Mouse (Mus musculus) v-Abl transformed pro-B cells (cell line): ENCODE data around the gene Pkm.

Experiments
- in situ Hi-C, 2 experiments: fragments of 400-800 bp; cut with MboI; formaldehyde crosslinking; loops; one replicate each; pipeline ENCODE4 v1.15.1; 2025; ENCODE audit not compliant: unreplicated experiment in 2 of 2

The Pkm gene

DNA sequence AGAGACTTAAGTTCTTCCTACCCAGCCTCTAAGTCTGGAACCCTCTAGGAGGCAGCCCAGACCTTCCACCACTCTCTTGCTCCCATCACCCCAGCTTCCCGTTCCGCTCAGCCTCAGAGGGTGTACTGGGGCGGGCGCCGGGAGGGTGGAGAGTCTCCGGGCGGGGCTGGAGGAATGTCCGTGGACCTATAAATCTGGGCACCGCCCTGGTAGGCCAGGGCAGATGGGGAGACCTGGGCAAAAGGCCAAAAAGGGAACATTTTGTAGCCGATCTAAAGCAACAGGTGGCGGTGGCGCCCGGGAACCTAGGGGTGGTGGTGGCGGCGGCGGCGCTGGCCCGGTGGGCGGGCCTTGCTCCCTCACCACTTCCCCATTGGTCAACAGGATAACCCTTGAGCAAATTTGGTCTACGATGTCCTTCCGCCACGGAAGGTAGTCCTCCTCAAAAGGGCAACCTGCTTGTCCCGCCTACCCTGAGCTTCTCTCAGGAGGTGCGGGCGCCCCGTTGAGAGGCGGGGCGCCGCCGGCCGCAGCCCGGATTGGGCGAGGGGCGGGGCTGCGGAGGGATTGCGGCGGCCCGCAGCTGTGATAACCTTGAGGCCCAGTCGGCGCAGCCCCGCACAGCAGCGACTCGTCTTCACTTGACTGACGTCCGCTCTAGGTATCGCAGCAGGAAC, at the start of gene Pkm:
Pkm (plus strand) TSS at position 411 of the 677 bp plus-strand sequence.
- in situ Hi-C loops: loop anchor here in 1 of 2 experiments (10.0 kb wide), 1 partner anchor 181 kb away; no protein-coding TSS in a partner anchor

DNA sequence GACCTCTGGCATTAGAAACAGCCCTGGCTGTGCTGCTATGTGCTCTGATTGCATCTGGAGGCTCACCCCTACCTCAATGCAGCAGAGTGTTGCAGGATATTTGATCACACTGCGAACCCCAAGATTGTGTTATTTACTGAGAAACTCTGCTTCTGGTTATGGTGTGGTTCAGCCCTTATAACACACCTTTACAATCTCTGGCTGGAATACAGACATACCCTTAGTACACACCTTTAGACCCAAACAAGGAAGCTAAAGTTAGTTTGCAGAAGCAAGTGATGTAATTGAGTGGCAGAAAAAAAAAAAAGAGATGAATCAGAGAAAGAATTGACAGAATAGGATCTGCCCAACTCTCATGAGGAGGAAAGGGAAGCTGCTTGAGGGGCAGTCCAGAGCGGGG, 45.2 kb upstream of the Pkm start:
- in situ Hi-C loops: no loop called here

- in situ Hi-C loops: no loop called here
Measured at GRCm38 (mm10) chr9:59615797-59616196, 40.4 kb upstream of the Pkm start.

DNA sequence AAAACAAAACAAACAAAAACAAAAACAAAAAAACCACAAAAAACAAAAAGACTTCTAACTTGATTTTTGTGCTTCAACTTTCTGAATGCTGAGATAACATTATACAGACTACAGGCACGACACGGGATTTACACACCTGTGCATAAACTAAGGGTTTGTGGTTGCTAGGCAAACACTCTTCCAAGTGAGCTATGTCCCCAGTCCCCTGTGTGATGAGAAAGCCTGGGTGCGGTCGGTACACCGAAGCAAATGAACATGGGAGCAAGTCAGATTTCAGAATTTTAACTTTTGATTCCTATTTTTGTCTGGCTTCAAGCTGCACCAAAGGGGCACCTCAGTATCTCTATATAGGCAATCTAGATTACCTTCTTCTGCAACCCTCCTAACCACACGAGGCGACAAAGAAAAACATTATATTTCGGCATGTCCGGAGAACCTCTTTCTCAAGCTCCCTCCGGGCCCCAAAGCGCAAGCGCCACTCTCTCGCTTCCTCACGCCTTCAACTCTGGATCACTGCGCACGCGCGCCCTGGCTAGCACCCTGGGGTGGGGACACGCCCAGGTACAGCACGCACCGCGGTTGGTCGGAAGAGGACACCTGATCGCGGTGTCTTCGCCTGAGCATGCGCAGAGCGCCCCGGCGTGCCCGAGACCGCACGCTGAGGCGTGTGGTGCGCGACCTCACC, 39.4 kb upstream of the Pkm start, which contains the start of gene Parp6:
Parp6 (plus strand) TSS at position 663 of the 685 bp plus-strand sequence.
- in situ Hi-C loops: no loop called here

DNA sequence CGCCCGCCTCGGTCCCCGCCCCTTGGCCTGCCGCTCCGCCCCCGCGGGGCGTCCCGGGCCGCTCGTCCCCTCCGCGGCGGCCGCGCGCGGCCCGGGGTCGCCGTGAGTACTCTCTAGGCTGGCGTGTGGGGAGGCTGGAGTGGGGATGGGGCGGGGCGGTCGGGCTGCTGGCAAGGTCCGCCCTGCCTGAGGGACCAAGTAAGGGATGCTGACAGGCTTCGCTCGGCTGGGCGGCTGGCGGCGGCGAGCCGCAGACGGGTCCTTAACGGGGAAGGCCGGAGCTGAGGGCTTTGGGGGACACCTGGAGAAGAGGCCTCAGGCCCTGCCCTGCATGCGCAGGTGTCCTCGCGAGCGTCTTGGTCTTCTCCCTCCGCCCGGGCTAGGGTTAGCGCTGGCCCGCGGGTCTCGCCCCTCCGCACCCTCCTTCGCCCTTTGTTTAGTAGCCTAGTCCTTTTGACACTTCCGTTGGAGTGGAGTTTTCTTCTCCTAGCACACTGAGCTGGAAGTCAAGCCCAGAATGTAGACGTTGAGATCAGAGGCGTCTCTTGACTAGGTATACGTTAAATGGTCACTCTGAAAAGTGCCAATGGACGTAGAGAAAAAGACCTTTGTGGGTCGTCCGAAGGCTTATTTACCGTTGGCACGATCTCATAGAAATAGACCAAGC, 38.7 kb upstream of the Pkm start:
- in situ Hi-C loops: no loop called here

DNA sequence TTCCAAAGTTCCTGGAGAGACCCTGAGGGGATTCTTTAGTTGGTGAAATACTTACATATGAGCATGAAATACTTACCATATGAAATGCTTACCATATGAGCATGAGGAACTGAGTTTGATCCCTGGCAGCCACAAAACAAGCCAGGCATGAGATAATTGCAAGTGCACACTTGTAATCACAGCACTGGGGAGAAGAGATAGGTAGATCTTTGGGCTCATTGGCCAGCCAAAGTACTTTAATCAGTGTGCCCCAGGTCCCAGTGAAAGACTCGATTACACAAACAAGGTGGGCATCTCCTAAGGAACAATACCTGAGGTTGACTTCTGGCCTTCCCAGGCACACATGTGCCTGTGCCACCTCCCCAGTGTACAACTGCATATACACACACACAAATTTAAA, 17.8 kb upstream of the Pkm start:
- in situ Hi-C loops: no loop called here

GRCm38 (mm10) chr9:59639936-59640335, 16.2 kb upstream of the Pkm start:
- in situ Hi-C loops: no loop called here

GRCm38 (mm10) chr9:59641320-59641719, 14.8 kb upstream of the Pkm start:
- in situ Hi-C loops: no loop called here

DNA sequence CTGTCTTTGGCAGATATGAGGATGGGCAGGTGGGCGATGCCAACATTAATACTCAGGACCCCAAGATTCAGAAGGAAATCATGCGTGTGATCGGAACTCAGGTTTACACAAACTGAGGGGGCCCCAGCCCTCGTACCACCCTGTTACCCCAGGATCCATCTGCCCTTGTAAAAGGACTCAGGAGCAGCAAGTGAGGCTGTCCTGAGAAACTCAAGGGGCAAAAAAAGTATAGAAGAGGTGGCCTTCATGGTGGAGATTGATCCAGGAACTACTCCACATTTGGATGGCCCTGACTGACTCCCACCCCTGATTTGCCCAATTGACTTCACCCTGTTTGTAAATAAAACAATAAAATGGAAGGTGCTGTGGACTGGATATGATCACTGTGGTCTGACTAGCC, 6.3 kb upstream of the Pkm start:
- in situ Hi-C loops: loop anchor here in 1 of 2 experiments (10.0 kb wide), 1 partner anchor 175 kb away; no protein-coding TSS in a partner anchor

DNA sequence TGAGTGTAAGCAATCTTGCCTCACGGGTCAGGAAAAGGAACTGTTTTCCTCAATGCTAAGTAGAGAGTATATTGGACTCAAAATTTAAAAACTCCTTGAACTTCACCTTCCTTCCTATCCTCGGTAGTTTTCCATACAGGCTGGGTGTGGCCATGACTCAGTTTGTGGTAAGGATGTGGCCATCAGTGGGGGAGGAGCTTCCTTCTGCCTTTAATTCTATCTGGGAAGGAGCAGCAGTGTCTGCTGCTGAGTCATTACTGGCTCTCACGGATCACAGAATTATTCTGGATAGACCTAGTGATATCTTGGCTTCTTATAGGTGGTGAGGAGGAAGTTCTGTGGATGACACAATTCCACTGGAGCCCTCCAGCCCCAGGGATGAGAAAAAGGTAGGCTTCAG, 2.8 kb upstream of the Pkm start:
- in situ Hi-C loops: loop anchor here in 1 of 2 experiments (10.0 kb wide), 1 partner anchor 179 kb away; no protein-coding TSS in a partner anchor

- in situ Hi-C loops: loop anchor here in 1 of 2 experiments (10.0 kb wide), 1 partner anchor 180 kb away; no protein-coding TSS in a partner anchor
Measured at GRCm38 (mm10) chr9:59654450-59654983, 1.7 kb upstream of the Pkm start.

DNA sequence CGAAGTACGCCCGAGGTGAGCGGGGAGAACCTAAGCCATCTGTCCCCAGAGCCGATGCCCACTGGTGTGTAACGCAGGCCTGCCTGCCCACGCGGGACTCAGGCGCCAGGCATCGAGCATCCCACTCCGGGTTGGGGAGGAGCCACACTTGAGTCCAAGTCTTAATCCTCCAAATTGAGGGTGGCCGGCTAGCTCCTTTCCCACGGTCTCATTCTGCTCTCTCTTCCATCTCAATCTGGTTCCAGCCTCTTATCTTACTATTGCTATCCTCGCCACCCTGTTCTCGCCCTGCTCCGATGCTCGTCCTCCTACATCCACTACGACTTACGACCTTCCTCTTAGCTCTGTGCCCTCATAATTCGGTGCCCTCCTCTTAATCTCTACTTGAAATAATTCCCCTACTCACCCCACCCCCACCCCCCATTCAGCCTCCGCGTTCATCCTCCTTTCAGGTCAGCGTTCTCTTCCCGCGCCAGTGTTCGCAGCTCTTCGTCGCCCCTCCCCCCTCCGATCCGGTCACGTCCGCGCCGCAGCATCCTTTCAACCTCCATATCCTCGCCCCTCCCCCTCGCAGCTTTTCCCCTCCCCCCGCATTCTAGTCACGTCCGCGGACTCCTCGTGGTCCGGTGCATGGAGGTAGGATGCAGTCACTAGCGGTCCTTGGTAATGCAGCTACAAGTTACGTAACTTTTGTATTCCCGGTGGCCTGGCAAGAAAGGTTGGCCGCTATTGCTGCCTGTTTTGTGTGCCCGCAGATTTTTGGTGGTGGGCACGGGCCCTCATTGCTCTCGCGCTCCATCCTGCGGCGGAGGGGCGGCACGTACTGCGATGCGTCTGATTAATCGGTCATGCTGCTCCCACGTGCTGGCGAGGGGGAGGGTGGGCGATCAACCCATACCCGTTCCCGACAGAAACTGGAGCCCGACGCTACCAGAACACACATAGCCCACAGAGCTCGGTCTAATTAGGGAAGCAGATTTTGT, 758 bp downstream of the Pkm start:
- in situ Hi-C loops: loop anchor here in 1 of 2 experiments (10.0 kb wide), 1 partner anchor 182 kb away; no protein-coding TSS in a partner anchor

DNA sequence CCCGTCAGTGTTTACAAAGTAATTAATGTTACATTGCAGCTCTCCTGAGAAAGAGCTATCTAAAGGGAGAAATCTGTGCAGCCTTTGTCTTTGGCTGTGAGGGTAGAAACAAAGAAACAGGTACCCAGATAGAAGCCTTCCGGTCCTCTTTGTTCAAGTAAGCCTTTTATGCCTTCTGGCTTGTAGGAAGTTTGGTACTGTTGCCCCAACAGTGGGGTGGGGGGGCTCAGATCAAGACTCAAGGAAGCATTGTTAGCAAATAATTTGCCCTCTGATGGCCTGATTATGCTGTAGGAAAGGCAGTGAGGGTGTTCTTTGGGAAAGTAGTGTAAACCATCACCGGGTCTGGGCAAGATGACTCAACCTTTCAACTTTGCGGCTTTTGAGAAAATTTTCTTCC, 2.0 kb downstream of the Pkm start:
- in situ Hi-C loops: loop anchor here in 1 of 2 experiments (10.0 kb wide), 1 partner anchor 183 kb away; no protein-coding TSS in a partner anchor

GRCm38 (mm10) chr9:59659036-59660026, 3.2 kb downstream of the Pkm start:
- in situ Hi-C loops: loop anchor here in 1 of 2 experiments (10.0 kb wide), 1 partner anchor 185 kb away; no protein-coding TSS in a partner anchor

- in situ Hi-C loops: no loop called here
Measured at GRCm38 (mm10) chr9:59660421-59660820, 4.3 kb downstream of the Pkm start.

DNA sequence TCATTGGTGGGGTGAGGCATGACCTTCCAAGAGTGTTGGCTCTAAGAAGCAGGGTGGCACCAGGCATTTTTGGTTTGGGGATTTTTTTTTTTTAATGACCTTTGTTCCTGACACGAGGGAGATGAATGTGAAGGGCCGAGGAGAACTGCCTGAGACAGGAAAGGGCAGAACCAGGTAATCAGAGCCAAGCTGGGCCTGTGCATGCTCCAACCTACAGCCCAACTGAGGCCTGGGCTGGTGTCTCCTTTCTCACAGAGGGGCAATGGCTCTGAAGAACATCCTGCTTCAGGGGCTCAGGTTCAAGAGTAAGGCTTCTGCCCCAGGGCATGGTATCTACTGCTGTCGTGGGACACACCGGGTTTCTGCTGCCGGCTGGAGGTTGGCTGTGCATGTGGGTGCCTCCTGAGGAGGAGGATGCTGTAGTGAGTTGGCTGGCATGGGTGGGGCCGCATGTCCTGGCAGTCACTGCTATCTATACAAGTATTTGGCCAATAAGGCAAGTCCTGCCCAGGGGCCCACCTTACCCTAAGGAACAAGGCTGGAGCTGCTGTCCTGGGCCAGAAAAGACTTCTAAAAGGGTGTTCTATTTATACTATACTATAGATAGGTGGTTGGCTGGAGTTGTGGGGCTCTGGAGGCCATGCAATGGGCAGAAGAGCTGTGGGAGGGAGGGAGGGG, 5.3 kb downstream of the Pkm start:
- in situ Hi-C loops: no loop called here

DNA sequence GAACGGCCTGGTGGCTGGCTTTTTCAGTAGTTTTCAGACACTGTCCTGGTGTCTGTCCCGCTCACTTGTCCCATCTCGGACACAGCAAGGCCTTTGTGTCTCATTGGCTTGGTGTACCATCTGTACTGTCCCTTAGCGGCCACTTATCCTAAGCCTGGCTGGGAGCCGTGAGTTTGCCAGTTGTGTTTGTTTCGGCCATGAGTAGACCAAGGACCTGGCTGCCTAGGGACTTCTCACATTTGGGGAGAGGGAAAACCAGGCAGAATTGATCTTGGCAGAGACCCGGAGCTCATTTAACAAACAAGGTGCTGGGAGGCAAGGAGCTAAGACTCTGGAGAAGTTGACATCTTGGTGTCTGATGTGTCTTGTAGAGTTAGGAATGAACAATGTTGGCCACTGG, 7.1 kb downstream of the Pkm start:
- in situ Hi-C loops: no loop called here

GRCm38 (mm10) chr9:59663957-59664356, 7.8 kb downstream of the Pkm start:
- in situ Hi-C loops: no loop called here
